Mouse (Mus musculus) CH12.LX (cell line): ENCODE measurements around the gene Ssh2. TPM values are rescaled to one million over a fixed set of nuclear protein-coding genes. Genes with fewer than 3 reads are reported as not detected.
A peak's percentile ranks its signal among the peaks of the same experiment; 100 is the strongest.

ENCODE experiments used
- DNase-seq: peaks from one replicate; pipeline ENCODE4 v3.0.0-alpha.2; 2013; ENCODE audit errors: extremely low read depth
- H3K27ac ChIP-seq: 2 replicates; pipeline ENCODE4 v1.5.1; 2012; ENCODE audit warnings: low read depth, mild to moderate bottlenecking, control low read depth, moderate library complexity; ENCODE audit not compliant: insufficient read depth
- H3K27me3 ChIP-seq: replicated peaks from 2 replicates; pipeline ENCODE3; 2012; ENCODE audit warnings: inconsistent platforms
- H3K36me3 ChIP-seq, 2 experiments: replicated peaks in 1 of 2; 2 replicates each; pipeline versions ENCODE3 to v1.6.1; 2012; ENCODE audit warnings: inconsistent platforms in 1 of 2, low read length in 1 of 2, mild to moderate bottlenecking in 1 of 2, mixed read lengths in 1 of 2, moderate library complexity in 1 of 2; ENCODE audit not compliant: control insufficient read depth in 1 of 2, insufficient read depth in 1 of 2
- H3K4me1 ChIP-seq, 2 experiments: 2 replicates each; pipeline ENCODE4 v1.6.1; 2012; ENCODE audit warnings: inconsistent platforms in 1 of 2, moderate library complexity in 1 of 2; ENCODE audit not compliant: insufficient read depth in 2 of 2, control insufficient read depth in 1 of 2
- H3K4me2 ChIP-seq: 2 replicates; pipeline ENCODE4 v1.6.1; 2012; ENCODE audit warnings: low read depth, mild to moderate bottlenecking, control low read depth; ENCODE audit not compliant: poor library complexity, insufficient read depth, severe bottlenecking
- H3K4me3 ChIP-seq, 3 experiments: fragments of 150-350 bp in 1 of 3; sonication (generic) in 1 of 3; replicated peaks in 1 of 3; 2 replicates each; pipeline versions ENCODE3 to v1.5.1; 2011 to 2012; ENCODE audit warnings: low read depth in 2 of 3, low read length in 2 of 3, mild to moderate bottlenecking in 2 of 3, moderate library complexity in 2 of 3, control low read depth in 1 of 3, improper control_type of control experiment in 1 of 3, inconsistent platforms in 1 of 3, mixed read lengths in 1 of 3; ENCODE audit not compliant: poor library complexity in 1 of 3
- H3K79me2 ChIP-seq: replicated peaks from 2 replicates; pipeline ENCODE4 v1.6.1; 2012; ENCODE audit warnings: mild to moderate bottlenecking, moderate library complexity; ENCODE audit not compliant: control insufficient read depth, poor library complexity, insufficient read depth, severe bottlenecking; ENCODE audit errors: extremely low read depth
- H3K9ac ChIP-seq: 2 replicates; pipeline ENCODE4 v1.6.1; 2012; ENCODE audit warnings: low read depth, mild to moderate bottlenecking, control low read depth, moderate library complexity; ENCODE audit not compliant: insufficient read depth
- H3K9me3 ChIP-seq: replicated peaks from 2 replicates; pipeline ENCODE3; 2012; ENCODE audit warnings: low read length, inconsistent platforms, mixed read lengths
- CHD2 ChIP-seq: IDR thresholded peaks from 2 replicates; pipeline ENCODE4 v1.6.1; 2011; ENCODE audit warnings: low read length, improper control_type of control experiment
- CTCF ChIP-seq, 2 experiments: IDR thresholded peaks in 1 of 2; conservative IDR thresholded peaks in 1 of 2; 2 replicates each; pipeline ENCODE4 v1.5.1; 2011 to 2012; ENCODE audit warnings: low read depth in 2 of 2, low read length in 2 of 2, improper control_type of control experiment in 1 of 2, inconsistent platforms in 1 of 2, mild to moderate bottlenecking in 1 of 2, moderate library complexity in 1 of 2
- E2F4 ChIP-seq: IDR thresholded peaks from 2 replicates; pipeline ENCODE4 v1.6.1; 2011; ENCODE audit warnings: low read depth, low read length, improper control_type of control experiment; ENCODE audit not compliant: insufficient replicate concordance
- EP300 ChIP-seq: IDR thresholded peaks from 2 replicates; pipeline ENCODE4 v1.6.1; 2011; ENCODE audit warnings: low read length, improper control_type of control experiment
- JUN ChIP-seq: IDR thresholded peaks from 2 replicates; pipeline ENCODE4 v1.6.1; 2011; ENCODE audit warnings: low read depth, mild to moderate bottlenecking, low read length, improper control_type of control experiment, moderate library complexity; ENCODE audit not compliant: insufficient read depth
- JUND ChIP-seq: conservative IDR thresholded peaks from 2 replicates; pipeline ENCODE4 v1.6.1; 2011; ENCODE audit warnings: low read depth, low read length, improper control_type of control experiment
- KAT2A ChIP-seq: IDR thresholded peaks from 2 replicates; pipeline ENCODE4 v1.6.1; 2012; ENCODE audit warnings: low read length, improper control_type of control experiment, inconsistent platforms; ENCODE audit not compliant: insufficient replicate concordance
- MAX ChIP-seq: IDR thresholded peaks from 2 replicates; pipeline ENCODE4 v1.6.1; 2011; ENCODE audit warnings: low read length, improper control_type of control experiment
- RAD21 ChIP-seq: IDR thresholded peaks from 2 replicates; pipeline ENCODE4 v1.6.1; 2011; ENCODE audit warnings: low read depth, mild to moderate bottlenecking, low read length, improper control_type of control experiment, moderate library complexity
- RCOR1 ChIP-seq: conservative IDR thresholded peaks from 2 replicates; pipeline ENCODE4 v1.6.1; 2012; ENCODE audit warnings: low read depth, mild to moderate bottlenecking, inconsistent platforms, low read length, improper control_type of control experiment
- UBTF ChIP-seq: IDR thresholded peaks from 2 replicates; pipeline ENCODE4 v1.6.1; 2012; ENCODE audit warnings: low read depth, mild to moderate bottlenecking, inconsistent platforms, low read length, improper control_type of control experiment, moderate library complexity
- ZC3H11A ChIP-seq: IDR thresholded peaks from 2 replicates; pipeline ENCODE4 v1.6.1; 2012; ENCODE audit warnings: low read depth, mild to moderate bottlenecking, inconsistent platforms, low read length, improper control_type of control experiment
- ZMIZ1 ChIP-seq: IDR thresholded peaks from 2 replicates; pipeline ENCODE4 v1.6.1; 2012; ENCODE audit warnings: low read depth, mild to moderate bottlenecking, inconsistent platforms, low read length, improper control_type of control experiment
- ZNF384 ChIP-seq: IDR thresholded peaks from 2 replicates; pipeline ENCODE4 v1.6.1; 2012; ENCODE audit warnings: low read depth, low read length, improper control_type of control experiment, inconsistent platforms
- dilution Hi-C: fragments of 300-500 bp; cut with MboI; formaldehyde crosslinking; loops from 2 replicates; pipeline ENCODE4 v1.14.3; 2020; ENCODE audit warnings: low sequenced_read_pairs; ENCODE audit not compliant: extremely low pct_unique_long_range_greater_than_20kb, extremely low pct_ligation_motif_present
- in situ Hi-C: fragments of 300-500 bp; cut with MboI; formaldehyde crosslinking; loops from 3 replicates; pipeline ENCODE4 v1.14.3; 2019; ENCODE audit warnings: low sequenced_read_pairs, low pct_ligation_motif_present, low pct_unique_long_range_greater_than_20kb, mixed read lengths
- polyA plus RNA-seq: library from polyadenylated mRNA; unstranded; fragments of >175 nt; gene quantifications from 2 replicates; pipeline ENCODE4 v1.2.1, GENCODE M21; 2012; ENCODE audit warnings: low read depth; ENCODE audit not compliant: insufficient read length
- total RNA-seq, 2 experiments: library from RNA; depleted of rRNA; stranded (reverse); fragments of 300-350 nt in 1 of 2; fragments of >200 nt in 1 of 2; gene quantifications; 2 replicates each; pipeline ENCODE4 v1.2.3; 2012 to 2014

Ssh2 gene
- total and polyA plus RNA-seq, 3 experiments, result 5.9 to 14.6 (median 6.3) TPM

GRCm38 (mm10) chr11:77355055-77355454 lies 139.0 kb downstream of the Ssh2 start (continued):
- TF ChIP-seq RCOR1, result peak; percentile 81; the same call in 1 of the 2 replicates
- peak; percentile 97 for TF ChIP-seq EP300

GRCm38 (mm10) chr11:77357839-77358238 lies 141.8 kb downstream of the Ssh2 start:
- peaks cover 0 to 5% of the 10 kb centered on the region in 2 experiments for H3K36me3 ChIP-seq
- H3K79me2 ChIP-seq, result no peaks in the 10 kb centered on the region; the same call in none of the 2 replicates
- H3K27me3 ChIP-seq, result no peaks in the 10 kb centered on the region
- no peak overlapping the region for H3K4me2 ChIP-seq
- no peak overlapping the region for H3K9ac ChIP-seq
- no peak for TF ChIP-seq JUND
- H3K9me3 ChIP-seq, result no peaks in the 10 kb centered on the region
- H3K27ac ChIP-seq, result no peak overlapping the region
- H3K4me1 ChIP-seq, result peaks cover 3 to 24% of the 10 kb centered on the region in 2 experiments
- dilution Hi-C loops (no loop called here), in situ Hi-C loops (no loop called here)
- H3K4me3 ChIP-seq, result no peak overlapping the region
- no peak for DNase-seq

GRCm38 (mm10) chr11:77363476-77363875 lies 147.4 kb downstream of the Ssh2 start:
- no peak for DNase-seq
- dilution Hi-C loops (no loop called here), in situ Hi-C loops (no loop called here)

GRCm38 (mm10) chr11:77364376-77364775 lies 148.3 kb downstream of the Ssh2 start:
- no peaks in the 10 kb centered on the region; the same call in none of the 2 replicates for H3K79me2 ChIP-seq
- no peaks in the 10 kb centered on the region for H3K27me3 ChIP-seq
- H3K9me3 ChIP-seq, result no peaks in the 10 kb centered on the region
- dilution Hi-C loops (no loop called here), in situ Hi-C loops (no loop called here)
- no peak overlapping the region for H3K9ac ChIP-seq
- peaks cover 0 to 16% of the 10 kb centered on the region in 2 experiments; a peak in 2 of 4 replicates for H3K4me1 ChIP-seq
- no peak overlapping the region for H3K4me2 ChIP-seq
- no peak overlapping the region for H3K4me3 ChIP-seq
- peaks cover 0 to 4% of the 10 kb centered on the region in 2 experiments for H3K36me3 ChIP-seq
- no peak for TF ChIP-seq CTCF (conservative IDR thresholded peaks at IDR 0.05 in 1 of 2, IDR thresholded peaks at IDR 0.05 in 1 of 2; ENCODE audit: low read depth in 2 of 2, low read length in 2 of 2)
- no peak for TF ChIP-seq UBTF
- TF ChIP-seq E2F4, result no peak
- TF ChIP-seq ZNF384, result no peak
- no peak for TF ChIP-seq KAT2A
- no peak for TF ChIP-seq JUN
- no peak for TF ChIP-seq EP300
- TF ChIP-seq RAD21, result no peak
- DNase-seq, result no peak
- no peak overlapping the region for H3K27ac ChIP-seq

More at GRCm38 (mm10) chr11:77363476-77363875, 147.4 kb downstream of the Ssh2 start:
- Histone ChIP-seq H3K9ac (no peak overlapping the region), H3K4me2 (no peak overlapping the region), H3K27me3 (no peaks in the 10 kb centered on the region), H3K9me3 (no peaks in the 10 kb centered on the region), H3K4me1 (peaks cover 0 to 16% of the 10 kb centered on the region in 2 experiments; a peak in 2 of 4 replicates)
- no peak for TF ChIP-seq MAX
- no peak for TF ChIP-seq EP300
- TF ChIP-seq ZMIZ1, result no peak
- no peak for TF ChIP-seq KAT2A
- no peak for TF ChIP-seq ZC3H11A
- no peak for TF ChIP-seq CHD2
- TF ChIP-seq ZNF384, result no peak
- TF ChIP-seq, all 38 proteins: peak for 0
- Histone ChIP-seq H3K79me2 (no peaks in the 10 kb centered on the region; the same call in none of the 2 replicates), H3K27ac (no peak overlapping the region), H3K4me3 (no peak overlapping the region), H3K36me3 (peaks cover 0 to 4% of the 10 kb centered on the region in 2 experiments)
